Mouse (Mus musculus): ENCODE measurements at regions not wholly inside any gene's neighbourhood (a gene's known extent, or its start where the extent isn't known, plus 50 kb on each side); places are given as distances from the start of the nearest gene placed in this dataset.

- TF ChIP-seq POLR2A (IDR thresholded peaks at IDR 0.05; ENCODE audit: borderline replicate concordance, low read depth, low read length) = no peak
- no peak for TF ChIP-seq CTCF (IDR thresholded peaks at IDR 0.05; ENCODE audit: low read depth, low read length)
- H3K4me1 ChIP-seq (ENCODE audit: control insufficient read depth, insufficient read depth, low read length) = peaks cover 5% of the 10 kb centered on the region
- H3K4me3 ChIP-seq (ENCODE audit: insufficient read depth, low read length) = no peak overlapping the region
- no peak overlapping the region for H3K27ac ChIP-seq (ENCODE audit: insufficient read depth, low read depth, low read length)
These were observed 160.3 kb downstream of the Utp18 start for GRCm38 (mm10) chr11:93725242-93725641.

DNA sequence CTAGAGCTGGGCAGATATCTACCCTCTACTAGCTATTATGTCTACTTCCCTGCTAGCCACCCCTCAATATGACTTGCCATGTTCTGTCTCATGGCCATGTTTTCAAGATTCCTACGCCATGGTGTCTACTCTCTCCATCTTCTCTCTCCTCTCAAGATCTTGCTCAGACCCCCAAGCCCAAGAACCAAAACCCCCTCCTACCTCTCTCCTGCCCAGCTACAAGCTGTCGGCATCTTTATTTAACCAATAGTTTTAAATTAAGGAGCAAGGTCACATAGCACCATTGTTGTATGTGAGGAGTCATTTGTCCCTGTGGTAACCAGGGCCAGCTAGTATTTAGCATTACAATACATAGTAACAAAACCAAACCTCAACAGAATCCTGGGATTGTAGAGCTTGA, 166.4 kb downstream of the Utp18 start:
- Histone ChIP-seq H3K4me3 (ENCODE audit: insufficient read depth, low read length) (no peak overlapping the region), H3K4me1 (ENCODE audit: control insufficient read depth, insufficient read depth, low read length) (no peaks in the 10 kb centered on the region), H3K27ac (ENCODE audit: insufficient read depth, low read depth, low read length) (no peak overlapping the region)
- TF ChIP-seq POLR2A (IDR thresholded peaks at IDR 0.05; ENCODE audit: borderline replicate concordance, low read depth, low read length) = no peak
- TF ChIP-seq CTCF (IDR thresholded peaks at IDR 0.05; ENCODE audit: low read depth, low read length) = no peak

- H3K4me3 ChIP-seq (ENCODE audit: insufficient read depth, low read length) = no peak overlapping the region
- H3K4me1 ChIP-seq (ENCODE audit: control insufficient read depth, insufficient read depth, low read length) = no peaks in the 10 kb centered on the region
- no peak overlapping the region for H3K27ac ChIP-seq (ENCODE audit: insufficient read depth, low read depth, low read length)
- no peak for TF ChIP-seq CTCF (IDR thresholded peaks at IDR 0.05; ENCODE audit: low read depth, low read length)
- no peak for TF ChIP-seq POLR2A (IDR thresholded peaks at IDR 0.05; ENCODE audit: borderline replicate concordance, low read depth, low read length)
These were observed 175.9 kb downstream of the Utp18 start for GRCm38 (mm10) chr11:93709686-93710085.

DNA sequence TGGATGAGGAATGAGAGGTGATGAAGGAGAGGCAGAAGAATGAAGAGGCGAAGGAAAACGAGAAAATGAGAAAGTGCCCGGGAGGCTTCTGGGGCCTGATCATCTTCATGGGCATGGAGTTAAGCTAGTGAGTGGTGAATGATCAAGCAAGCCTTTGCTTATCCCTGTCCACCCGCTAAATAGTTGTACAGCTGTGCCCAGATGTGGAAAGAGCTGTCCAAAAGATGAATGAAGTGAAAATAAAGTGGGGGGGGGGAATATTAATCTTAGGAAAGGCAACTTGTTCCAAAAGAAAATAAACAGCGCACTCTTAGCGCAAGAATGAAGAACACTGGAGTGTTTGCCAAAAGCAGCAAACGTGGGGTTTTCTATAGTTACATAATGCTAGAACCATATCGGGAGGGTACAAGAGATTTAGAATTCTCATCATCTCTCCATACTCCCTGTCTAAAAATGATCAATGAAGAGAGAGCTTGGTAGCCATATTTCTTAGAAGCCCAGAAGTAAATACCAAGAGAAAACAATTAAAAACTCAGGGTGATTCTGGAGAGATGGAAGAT, 188.5 kb downstream of the Utp18 start:
- Histone ChIP-seq H3K4me1 (ENCODE audit: control insufficient read depth, insufficient read depth, low read length) (no peaks in the 10 kb centered on the region), H3K4me3 (ENCODE audit: insufficient read depth, low read length) (no peak overlapping the region), H3K27ac (ENCODE audit: insufficient read depth, low read depth, low read length) (no peak overlapping the region)
- TF ChIP-seq POLR2A (IDR thresholded peaks at IDR 0.05; ENCODE audit: borderline replicate concordance, low read depth, low read length) = no peak
- no peak for TF ChIP-seq CTCF (IDR thresholded peaks at IDR 0.05; ENCODE audit: low read depth, low read length)

DNA sequence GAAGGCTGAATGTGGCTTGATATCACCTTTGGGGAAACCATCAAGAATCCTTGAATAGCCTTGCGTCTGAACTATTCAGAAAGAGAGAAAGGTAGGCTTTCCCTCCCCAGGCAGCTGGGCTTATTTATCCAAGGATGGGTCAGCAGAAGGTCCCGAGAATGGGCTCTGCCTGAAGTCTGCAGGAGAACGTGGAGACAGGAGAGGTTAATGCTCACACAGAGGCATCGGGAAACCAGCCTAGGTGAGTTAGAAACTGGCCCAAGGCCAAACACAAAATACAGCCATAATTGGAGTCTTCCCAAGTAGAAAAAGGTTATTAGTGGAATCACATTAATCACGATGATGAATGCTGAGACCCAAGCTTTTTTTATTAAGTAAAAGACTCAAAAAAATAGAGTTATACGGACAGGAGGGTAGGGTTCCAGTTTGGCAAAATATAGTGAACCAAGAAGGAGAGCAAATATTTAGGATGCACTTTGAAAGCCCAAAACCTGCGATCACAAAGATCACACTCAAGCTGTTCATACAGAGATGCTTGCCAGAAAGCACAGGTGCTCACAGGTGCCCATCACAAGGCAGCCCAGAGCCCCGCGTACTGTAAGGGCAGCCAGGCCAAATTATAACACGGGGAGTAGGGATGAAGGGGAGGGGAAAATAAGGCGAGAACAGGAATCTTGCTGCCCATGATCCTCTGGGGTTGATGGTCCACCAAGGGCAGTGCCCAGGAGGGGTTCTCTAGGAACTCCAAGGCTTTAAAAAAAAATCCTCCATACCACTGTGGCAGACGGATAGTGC, 189.3 kb downstream of the Utp18 start:
- Histone ChIP-seq H3K4me3 (ENCODE audit: insufficient read depth, low read length) (no peak overlapping the region), H3K4me1 (ENCODE audit: control insufficient read depth, insufficient read depth, low read length) (no peaks in the 10 kb centered on the region), H3K27ac (ENCODE audit: insufficient read depth, low read depth, low read length) (no peak overlapping the region)
- TF ChIP-seq CTCF (IDR thresholded peaks at IDR 0.05; ENCODE audit: low read depth, low read length) = no peak

GRCm38 (mm10) chr11:93683691-93684090, 201.9 kb downstream of the Utp18 start:
- no peak overlapping the region for H3K4me3 ChIP-seq (ENCODE audit: insufficient read depth, low read length)
- TF ChIP-seq CTCF (IDR thresholded peaks at IDR 0.05; ENCODE audit: low read depth, low read length) (no peak), POLR2A (IDR thresholded peaks at IDR 0.05; ENCODE audit: borderline replicate concordance, low read depth, low read length) (no peak)
- no peak overlapping the region for H3K27ac ChIP-seq (ENCODE audit: insufficient read depth, low read depth, low read length)
- H3K4me1 ChIP-seq (ENCODE audit: control insufficient read depth, insufficient read depth, low read length) = no peaks in the 10 kb centered on the region

DNA sequence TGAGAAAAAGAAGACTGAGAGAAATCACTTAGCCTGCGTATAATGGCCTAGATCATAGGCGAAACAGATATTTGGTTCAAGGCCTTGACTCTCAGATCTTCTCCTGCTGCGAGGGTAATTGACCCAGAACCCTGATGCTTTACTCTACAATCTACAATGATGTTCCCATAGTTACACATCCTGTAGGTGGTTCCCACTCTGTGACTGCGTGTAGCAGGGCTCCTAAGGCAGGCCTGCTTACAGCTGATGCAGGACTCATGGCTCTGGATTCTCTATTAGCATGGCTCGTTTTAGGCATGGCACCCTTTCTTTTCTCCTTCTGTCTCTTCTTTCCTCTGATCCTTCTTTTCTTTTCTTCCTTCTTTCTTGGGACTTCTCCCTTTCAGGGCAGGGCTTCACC, 209.3 kb downstream of the Utp18 start:
- no peak overlapping the region for H3K4me3 ChIP-seq (ENCODE audit: insufficient read depth, low read length)
- H3K27ac ChIP-seq (ENCODE audit: insufficient read depth, low read depth, low read length) = no peak overlapping the region
- TF ChIP-seq CTCF (IDR thresholded peaks at IDR 0.05; ENCODE audit: low read depth, low read length) (no peak), POLR2A (IDR thresholded peaks at IDR 0.05; ENCODE audit: borderline replicate concordance, low read depth, low read length) (no peak)
- no peaks in the 10 kb centered on the region for H3K4me1 ChIP-seq (ENCODE audit: control insufficient read depth, insufficient read depth, low read length)

- no peaks in the 10 kb centered on the region for H3K4me1 ChIP-seq (ENCODE audit: control insufficient read depth, insufficient read depth, low read length)
- TF ChIP-seq POLR2A (IDR thresholded peaks at IDR 0.05; ENCODE audit: borderline replicate concordance, low read depth, low read length) (no peak), CTCF (IDR thresholded peaks at IDR 0.05; ENCODE audit: low read depth, low read length) (no peak)
- H3K27ac ChIP-seq (ENCODE audit: insufficient read depth, low read depth, low read length) = no peak overlapping the region
These were observed 213.5 kb downstream of the Utp18 start for GRCm38 (mm10) chr11:93672025-93672424.

GRCm38 (mm10) chr11:93661657-93662056, 223.9 kb downstream of the Utp18 start:
- Histone ChIP-seq H3K4me1 (ENCODE audit: control insufficient read depth, insufficient read depth, low read length) (no peaks in the 10 kb centered on the region), H3K27ac (ENCODE audit: insufficient read depth, low read depth, low read length) (no peak overlapping the region), H3K4me3 (ENCODE audit: insufficient read depth, low read length) (no peak overlapping the region)
- TF ChIP-seq POLR2A (IDR thresholded peaks at IDR 0.05; ENCODE audit: borderline replicate concordance, low read depth, low read length) (no peak), CTCF (IDR thresholded peaks at IDR 0.05; ENCODE audit: low read depth, low read length) (no peak)

More at GRCm38 (mm10) chr11:93672025-93672424, 213.5 kb downstream of the Utp18 start:
- no peak overlapping the region for H3K4me3 ChIP-seq (ENCODE audit: insufficient read depth, low read length)

- TF ChIP-seq CTCF (IDR thresholded peaks at IDR 0.05; ENCODE audit: low read depth, low read length) (no peak), POLR2A (IDR thresholded peaks at IDR 0.05; ENCODE audit: borderline replicate concordance, low read depth, low read length) (no peak)
- no peak overlapping the region for H3K27ac ChIP-seq (ENCODE audit: insufficient read depth, low read depth, low read length)
- no peak overlapping the region for H3K4me3 ChIP-seq (ENCODE audit: insufficient read depth, low read length)
- no peaks in the 10 kb centered on the region for H3K4me1 ChIP-seq (ENCODE audit: control insufficient read depth, insufficient read depth, low read length)
These were observed 225.2 kb downstream of the Utp18 start for GRCm38 (mm10) chr11:93660379-93660778.
